Mouse (Mus musculus) limb, embryonic 15.5 days (tissue): Measurements from ENCODE around the gene Eif2b5. TPM values are rescaled to one million over a fixed set of nuclear protein-coding genes. Genes with fewer than 3 reads are reported as not detected.

ENCODE experiments used
- ATAC-seq: fragments of 200-750 bp; cut with Nextera tagmentation; 2 replicates; pipeline ENCODE4 v1.8.0; 2017; ENCODE audit warnings: low read depth, moderate TSS enrichment; ENCODE audit not compliant: insufficient number of reproducible peaks, low FRiP score, low TSS enrichment
- H3K27ac ChIP-seq: fragments of 300-500 bp; sonication (generic); 2 replicates; pipeline ENCODE4 v1.5.1; 2015; ENCODE audit warnings: moderate library complexity, mild to moderate bottlenecking, inconsistent platforms
- H3K27me3 ChIP-seq: fragments of 300-500 bp; sonication (generic); 2 replicates; pipeline ENCODE4 v1.6.1; 2015; ENCODE audit warnings: inconsistent platforms
- H3K36me3 ChIP-seq: fragments of 300-500 bp; sonication (generic); 2 replicates; pipeline ENCODE4 v1.6.1; 2015; ENCODE audit warnings: inconsistent platforms
- H3K4me1 ChIP-seq: fragments of 300-500 bp; sonication (generic); 2 replicates; pipeline ENCODE4 v1.6.1; 2015; ENCODE audit warnings: inconsistent platforms
- H3K4me2 ChIP-seq: fragments of 300-500 bp; sonication (generic); 2 replicates; pipeline ENCODE4 v1.6.1; 2015; ENCODE audit warnings: mild to moderate bottlenecking, inconsistent platforms
- H3K4me3 ChIP-seq: fragments of 300-500 bp; sonication (generic); 2 replicates; pipeline ENCODE4 v1.5.1; 2015; ENCODE audit warnings: mild to moderate bottlenecking, inconsistent platforms
- H3K9ac ChIP-seq: fragments of 300-500 bp; sonication (generic); 2 replicates; pipeline ENCODE4 v1.6.1; 2015; ENCODE audit warnings: inconsistent platforms
- H3K9me3 ChIP-seq: fragments of 300-500 bp; sonication (generic); 2 replicates; pipeline ENCODE4 v1.6.1; 2016; ENCODE audit warnings: inconsistent platforms
- WGBS: fragments of 180-500 bp; shearing (Covaris S2); methylation state at CpG from one replicate; pipeline ENCODE4 v1.1.7; 2015; 5-methylcytosine and 5-hydroxymethylcytosine counted together
- polyA plus RNA-seq: library from polyadenylated mRNA; unstranded; fragments of >200 nt; fragmentation: Nextera tagmentation; extraction: Ambion mirVana; gene quantifications from 2 replicates; pipeline ENCODE4 v1.2.1, GENCODE M21; 2015

Eif2b5 gene
- polyA plus RNA-seq, 1 experiment from 2014 or later, result 93.5 TPM

DNA sequence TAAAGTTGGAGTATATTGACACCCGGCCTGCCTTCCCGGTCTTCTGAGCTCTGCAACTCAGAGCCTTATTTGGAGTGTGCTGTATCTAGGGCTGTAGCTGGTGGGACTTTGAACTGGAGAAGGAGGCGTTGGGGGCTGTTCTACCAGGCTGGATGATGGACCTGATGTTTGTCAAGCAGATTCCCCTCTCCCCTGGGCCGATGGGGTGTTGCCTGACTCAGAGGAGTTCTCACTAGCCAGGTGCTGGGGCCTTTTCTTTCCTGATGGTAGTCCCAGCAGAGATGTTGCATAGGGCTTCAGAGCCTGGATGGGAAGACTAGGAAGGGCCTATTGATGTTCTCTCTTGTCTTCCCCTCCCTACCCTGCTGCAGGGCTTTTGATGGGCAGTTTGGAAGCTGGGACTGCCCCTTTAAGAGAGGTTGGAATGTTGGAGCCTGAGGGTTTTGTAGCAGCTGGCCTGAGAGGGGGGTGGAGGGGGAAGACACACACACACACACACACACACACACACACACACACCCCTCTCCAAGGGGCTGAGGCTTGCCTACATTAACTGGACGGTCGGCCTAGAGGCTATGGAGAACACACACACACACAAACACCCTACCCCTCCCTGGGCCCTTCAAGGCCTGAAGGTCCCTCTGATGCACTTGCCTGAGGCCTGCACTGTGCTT is 19.2 kb downstream of the Eif2b5 start:
- Histone ChIP-seq H3K9me3 (no peaks in the 10 kb centered on the region), H3K27me3 (no peaks in the 10 kb centered on the region), H3K4me1 (peaks cover 20% of the 10 kb centered on the region), H3K27ac (peak overlapping the region; percentile 94), H3K4me3 (peak overlapping the region; percentile 97), H3K4me2 (peak overlapping the region; percentile 75), H3K9ac (peak overlapping the region; percentile 99), H3K36me3 (peaks cover 21% of the 10 kb centered on the region)
- no peak for ATAC-seq
- whole genome bisulfite sequencing, result 3% methylated on average over 6 of the region's 6 CpGs

DNA sequence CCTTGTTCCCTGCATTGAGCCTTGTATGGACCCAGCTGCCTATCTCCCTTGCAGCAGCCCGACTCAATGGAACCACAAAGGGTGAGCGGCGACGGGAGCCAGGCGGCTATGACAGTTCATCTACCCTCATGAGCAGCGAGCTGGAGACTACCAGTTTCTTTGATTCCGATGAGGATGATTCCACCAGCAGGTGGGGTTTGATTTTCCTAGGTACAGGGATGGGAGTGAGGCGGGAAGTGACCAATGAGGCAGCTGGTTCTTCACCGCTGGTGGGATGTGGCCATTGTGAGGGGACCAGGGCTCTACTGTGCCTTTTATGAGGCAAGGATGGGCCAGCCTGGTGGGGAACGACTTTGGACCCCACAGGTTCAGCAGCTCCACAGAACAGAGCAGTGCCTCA is 25.3 kb downstream of the Eif2b5 start:
- H3K4me3 ChIP-seq, result no peak overlapping the region
- peaks cover 79% of the 10 kb centered on the region for H3K36me3 ChIP-seq
- H3K4me2 ChIP-seq, result no peak overlapping the region
- no peak overlapping the region for H3K27ac ChIP-seq
- no peak for ATAC-seq
- peaks cover 9% of the 10 kb centered on the region; the same call in 1 of the 2 replicates for H3K4me1 ChIP-seq
- H3K9me3 ChIP-seq, result no peaks in the 10 kb centered on the region
- 79% methylated on average over 10 of the region's 10 CpGs for WGBS
- H3K27me3 ChIP-seq, result no peaks in the 10 kb centered on the region
- H3K9ac ChIP-seq, result no peak overlapping the region

DNA sequence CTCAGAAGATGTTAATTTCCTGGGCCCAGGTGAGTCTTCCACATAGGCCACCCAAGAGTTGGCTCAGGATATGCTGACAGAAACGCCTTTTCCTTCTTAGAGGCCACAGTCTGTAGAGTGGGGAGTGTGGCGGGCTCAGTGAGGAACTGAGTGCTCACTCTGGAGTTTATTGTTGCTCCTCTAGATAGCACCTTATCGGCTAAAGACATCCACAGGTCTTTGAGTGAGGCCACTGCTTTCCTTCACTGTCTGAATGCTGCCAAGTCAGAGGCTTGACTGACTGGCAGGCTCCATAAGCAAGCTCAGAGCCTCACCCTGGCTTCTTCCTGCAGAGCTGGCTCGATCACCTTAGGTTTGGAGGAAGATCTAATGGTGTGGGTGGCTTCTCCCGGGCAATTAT is 30.2 kb downstream of the Eif2b5 start:
- Histone ChIP-seq H3K36me3 (peaks cover 94% of the 10 kb centered on the region), H3K27ac (no peak overlapping the region), H3K4me3 (no peak overlapping the region), H3K27me3 (no peaks in the 10 kb centered on the region), H3K9me3 (no peaks in the 10 kb centered on the region), H3K4me1 (no peaks in the 10 kb centered on the region), H3K9ac (no peak overlapping the region), H3K4me2 (no peak overlapping the region)
- WGBS, result 87% methylated on average over 5 of the region's 5 CpGs
- ATAC-seq, result no peak

DNA sequence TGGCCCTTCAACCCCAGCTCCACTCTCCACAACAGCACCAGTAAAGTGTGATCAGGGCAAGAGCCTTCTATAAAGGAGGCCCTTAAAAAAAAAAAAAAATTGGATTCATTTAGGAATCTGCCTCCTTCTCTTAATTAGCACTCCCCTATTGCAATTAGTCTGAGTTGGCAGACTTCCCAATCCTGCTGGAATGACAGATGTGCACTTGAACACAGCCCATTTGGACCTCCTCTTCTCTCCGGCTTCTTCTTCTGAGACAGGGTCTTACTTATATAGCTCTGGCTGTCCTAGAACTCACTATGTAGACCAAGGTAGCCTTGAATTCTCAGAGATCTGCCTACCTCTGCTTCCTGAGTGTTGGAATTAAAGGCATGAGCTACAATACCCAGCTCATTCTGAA is 30.8 kb downstream of the Eif2b5 start:
- no peak for ATAC-seq
- H3K4me2 ChIP-seq, result no peak overlapping the region
- no peak overlapping the region for H3K4me3 ChIP-seq
- H3K36me3 ChIP-seq, result peaks cover 88% of the 10 kb centered on the region
- no peaks in the 10 kb centered on the region for H3K27me3 ChIP-seq
- H3K27ac ChIP-seq, result no peak overlapping the region
- H3K4me1 ChIP-seq, result no peaks in the 10 kb centered on the region
- H3K9ac ChIP-seq, result no peak overlapping the region
- no peaks in the 10 kb centered on the region for H3K9me3 ChIP-seq
- 77% methylated on average over 1 of the region's 1 CpGs for WGBS

DNA sequence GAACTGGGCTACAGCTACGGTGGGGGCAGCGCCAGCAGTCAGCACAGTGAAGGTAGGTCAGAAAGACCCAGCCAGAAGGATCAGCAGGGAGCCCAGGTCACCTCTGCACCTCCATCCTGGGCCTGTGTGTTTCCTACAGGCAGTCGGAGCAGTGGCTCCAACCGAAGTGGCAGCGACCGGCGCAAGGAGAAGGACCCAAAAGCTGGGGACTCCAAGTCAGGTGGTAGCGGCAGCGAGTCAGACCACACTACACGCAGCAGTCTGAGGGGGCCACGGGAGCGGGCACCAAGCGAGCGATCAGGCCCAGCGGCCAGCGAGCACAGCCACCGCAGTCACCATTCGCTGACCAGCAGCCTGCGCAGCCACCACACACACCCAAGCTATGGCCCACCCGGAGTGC is 32.3 kb downstream of the Eif2b5 start:
- 95% methylated on average over 20 of the region's 20 CpGs for WGBS
- no peak overlapping the region for H3K4me2 ChIP-seq
- H3K4me3 ChIP-seq, result no peak overlapping the region
- no peaks in the 10 kb centered on the region for H3K4me1 ChIP-seq
- peaks cover 74% of the 10 kb centered on the region for H3K36me3 ChIP-seq
- H3K27me3 ChIP-seq, result no peaks in the 10 kb centered on the region
- H3K9ac ChIP-seq, result no peak overlapping the region
- no peaks in the 10 kb centered on the region for H3K9me3 ChIP-seq
- H3K27ac ChIP-seq, result no peak overlapping the region
- ATAC-seq, result no peak

DNA sequence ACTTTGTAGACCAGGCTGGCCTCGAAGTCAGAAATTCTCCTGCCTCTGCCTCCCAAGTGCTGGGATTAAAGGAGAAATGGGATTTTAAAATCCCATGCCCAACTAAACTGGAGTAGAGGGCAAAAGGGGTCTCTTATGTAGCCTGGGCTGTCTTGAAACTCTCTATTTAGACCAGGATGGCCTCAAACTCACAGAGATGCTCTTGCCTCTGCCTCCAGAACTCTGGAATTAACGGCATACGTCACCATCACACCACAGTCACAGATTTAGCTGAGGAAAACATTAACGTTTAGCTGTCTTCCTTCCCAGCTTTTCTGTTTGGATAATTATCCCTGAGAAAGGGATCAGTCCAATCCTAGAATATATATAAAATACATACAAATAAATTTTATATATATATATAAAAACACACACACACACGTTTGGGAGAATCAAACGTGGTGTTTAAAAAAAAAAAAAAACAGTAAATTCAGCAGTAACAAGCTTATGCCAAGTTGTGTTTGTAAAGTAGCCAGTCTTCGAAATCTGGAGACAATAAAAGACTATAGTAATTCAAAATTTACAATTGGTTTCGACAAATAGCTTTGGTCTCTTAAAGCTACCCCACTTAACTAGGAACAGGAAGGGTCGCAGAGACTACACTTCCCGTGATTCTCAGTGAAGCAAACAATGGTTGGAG is 36.1 kb downstream of the Eif2b5 start:
- peaks cover 55% of the 10 kb centered on the region for H3K36me3 ChIP-seq
- H3K4me3 ChIP-seq, result peak overlapping the region; percentile 90
- H3K27me3 ChIP-seq, result no peaks in the 10 kb centered on the region
- no peak overlapping the region for H3K27ac ChIP-seq
- H3K4me2 ChIP-seq, result 0 out of 2 replicates have a peak overlapping the region, but pooled peaks have one; percentile 20
- 40% methylated on average over 10 of the region's 10 CpGs for WGBS
- no peak for ATAC-seq
- no peaks in the 10 kb centered on the region for H3K9me3 ChIP-seq
- no peak overlapping the region for H3K9ac ChIP-seq
- H3K4me1 ChIP-seq, result peaks cover 26% of the 10 kb centered on the region

DNA sequence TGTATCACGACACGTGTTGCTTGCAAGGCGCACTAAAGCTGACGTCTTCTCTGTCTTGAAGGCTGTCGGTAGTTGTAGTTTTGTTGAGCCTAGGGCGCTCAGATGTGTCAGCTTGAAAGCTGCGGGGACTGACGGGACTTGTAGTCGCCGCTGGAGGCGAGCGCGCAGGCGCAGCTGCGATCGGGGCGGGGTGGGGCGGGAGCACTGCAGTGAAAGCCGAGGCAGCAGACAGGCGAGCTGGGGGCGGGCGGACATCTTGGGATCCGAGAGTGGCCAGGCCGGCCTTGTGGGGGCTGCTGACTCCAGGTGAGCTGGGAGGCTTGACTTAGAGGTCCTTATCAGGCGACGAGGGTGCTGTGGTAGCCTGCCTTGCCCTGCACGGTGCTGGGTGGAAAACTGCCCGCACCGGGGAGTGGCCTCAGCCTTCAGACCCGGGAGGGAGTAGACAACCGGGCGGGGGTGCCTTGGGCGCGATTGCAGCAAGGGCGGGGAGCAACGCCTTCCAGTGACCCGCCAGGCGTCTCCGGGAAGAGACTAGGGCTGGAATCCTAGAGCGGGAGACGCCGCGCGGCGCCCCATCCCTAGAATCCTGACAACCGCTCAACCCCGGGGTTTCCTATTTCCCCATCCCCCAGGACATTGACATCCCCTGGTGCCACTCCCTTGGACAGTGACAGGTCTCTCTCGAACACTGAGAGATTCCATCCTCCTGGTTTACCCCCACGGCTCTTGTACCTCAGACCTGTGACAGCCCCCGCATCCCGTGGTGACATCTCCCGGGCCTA is 36.9 kb downstream of the Eif2b5 start, which contains the start of gene Ap2m1:
Gene Ap2m1 (plus strand): TSS at position 183 of the 785 bp plus-strand sequence.
- peak within 1 kb of the TSS; percentile 64 for H3K4me2 ChIP-seq
- H3K27ac ChIP-seq, result peak within 1 kb of the TSS; percentile 82
- ATAC-seq, result peak; percentile 98
- WGBS, result under 1% methylated on average over 52 of the region's 52 CpGs
- H3K27me3 ChIP-seq, result no peaks in the 10 kb centered on the region
- peaks cover 56% of the 10 kb centered on the region for H3K36me3 ChIP-seq
- H3K9ac ChIP-seq, result peak within 1 kb of the TSS; percentile 89
- H3K4me1 ChIP-seq, result peaks cover 26% of the 10 kb centered on the region
- H3K9me3 ChIP-seq, result no peaks in the 10 kb centered on the region
- H3K4me3 ChIP-seq, result peak within 1 kb of the TSS; percentile 90

DNA sequence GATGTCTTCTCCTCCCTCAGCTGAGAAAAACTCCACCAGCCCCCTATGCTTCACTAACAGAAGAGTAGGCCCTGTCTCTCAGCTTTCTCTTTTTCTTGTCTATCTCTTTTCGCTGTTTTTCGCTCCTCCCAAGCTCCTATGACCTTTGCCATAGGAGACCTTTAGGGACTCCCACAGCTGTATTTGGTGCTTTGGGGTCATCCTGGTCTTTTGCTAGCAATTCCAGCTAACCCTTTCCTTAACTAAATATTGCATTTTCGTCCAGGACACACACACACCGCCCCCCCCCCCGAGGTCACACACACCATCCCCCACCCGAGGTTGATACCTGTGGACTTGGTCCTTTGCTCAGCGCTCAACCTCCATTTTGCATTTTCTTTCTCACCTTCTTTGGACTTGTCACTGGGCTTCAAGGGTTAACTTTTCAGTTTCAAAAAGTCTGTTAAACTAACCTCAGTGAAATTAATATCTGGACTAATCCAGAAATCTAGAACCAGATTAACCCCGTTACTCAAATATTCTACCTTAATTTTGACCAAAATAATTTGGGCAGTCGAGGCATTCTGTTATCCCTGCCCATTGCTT is 37.6 kb downstream of the Eif2b5 start:
- 35% methylated on average over 9 of the region's 9 CpGs for WGBS
- H3K4me3 ChIP-seq, result peak overlapping the region; percentile 90
- H3K27ac ChIP-seq, result peak overlapping the region; percentile 82
- peaks cover 56% of the 10 kb centered on the region for H3K36me3 ChIP-seq
- no peak for ATAC-seq
- H3K9me3 ChIP-seq, result no peaks in the 10 kb centered on the region
- peak overlapping the region; percentile 89 for H3K9ac ChIP-seq
- H3K4me1 ChIP-seq, result peaks cover 26% of the 10 kb centered on the region
- no peaks in the 10 kb centered on the region for H3K27me3 ChIP-seq
- H3K4me2 ChIP-seq, result peak overlapping the region; percentile 64

DNA sequence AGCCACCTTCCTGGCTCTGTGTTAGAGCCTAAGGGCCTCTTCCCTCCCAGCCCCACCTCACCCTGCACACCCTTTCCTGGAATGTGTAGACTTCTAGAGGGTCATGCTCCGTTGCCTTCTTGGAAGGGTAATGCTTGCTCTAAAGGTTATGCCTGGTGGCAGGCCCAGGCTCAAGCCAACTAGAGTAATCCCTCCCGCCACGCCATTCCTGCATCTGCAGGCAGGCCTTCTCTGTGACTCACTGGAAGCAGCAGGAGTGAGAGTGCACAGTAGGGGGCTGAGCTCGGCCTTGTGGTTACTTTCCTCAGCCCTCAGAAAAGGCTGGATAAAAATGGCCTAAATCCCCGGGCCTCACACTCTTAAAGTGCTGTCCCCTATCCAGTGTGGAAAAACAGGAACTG is 38.5 kb downstream of the Eif2b5 start:
- peak overlapping the region; percentile 64 for H3K4me2 ChIP-seq
- no peak for ATAC-seq
- H3K27me3 ChIP-seq, result no peaks in the 10 kb centered on the region
- peak overlapping the region; percentile 47; the same call in 1 of the 2 replicates for H3K27ac ChIP-seq
- peak overlapping the region; percentile 90 for H3K4me3 ChIP-seq
- 25% methylated on average over 5 of the region's 5 CpGs for WGBS
- peaks cover 56% of the 10 kb centered on the region for H3K36me3 ChIP-seq
- peaks cover 26% of the 10 kb centered on the region for H3K4me1 ChIP-seq
- H3K9me3 ChIP-seq, result no peaks in the 10 kb centered on the region
- H3K9ac ChIP-seq, result peak overlapping the region; percentile 37; the same call in 1 of the 2 replicates

DNA sequence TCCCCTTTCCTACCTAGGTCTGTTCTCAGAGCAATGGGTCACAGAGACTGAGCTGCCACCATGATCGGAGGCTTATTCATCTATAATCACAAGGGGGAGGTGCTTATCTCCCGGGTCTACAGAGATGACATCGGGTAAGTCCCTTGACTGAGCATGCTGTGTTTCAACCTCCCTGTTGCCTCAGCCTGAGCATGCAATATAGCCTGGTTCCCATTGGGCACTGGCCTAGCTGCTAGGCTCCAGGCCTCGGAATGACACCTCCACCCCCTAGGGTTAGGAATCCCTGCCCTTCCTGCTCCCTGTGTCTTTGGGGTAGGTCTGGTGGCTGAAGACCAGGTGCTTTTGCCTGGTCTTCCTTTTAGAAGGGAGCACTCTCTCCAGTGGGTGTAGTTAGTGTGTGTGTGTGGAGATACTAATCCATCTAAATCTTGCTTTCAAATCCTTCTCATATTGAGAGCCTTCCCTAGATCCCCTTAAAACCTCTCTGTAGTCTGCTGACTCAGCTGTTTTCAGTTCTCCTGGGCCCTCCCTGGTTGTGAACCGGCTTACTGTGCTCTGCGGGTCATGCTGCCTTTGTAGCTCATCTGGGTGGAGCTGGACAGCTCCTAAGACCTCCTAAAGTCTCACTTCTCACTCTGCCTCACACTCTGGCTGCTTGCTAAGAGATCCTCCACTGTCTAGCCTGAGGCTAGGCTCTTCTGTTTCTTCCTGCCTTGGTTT is 39.1 kb downstream of the Eif2b5 start:
- 45% methylated on average over 6 of the region's 6 CpGs for WGBS
- no peak overlapping the region for H3K27ac ChIP-seq

DNA sequence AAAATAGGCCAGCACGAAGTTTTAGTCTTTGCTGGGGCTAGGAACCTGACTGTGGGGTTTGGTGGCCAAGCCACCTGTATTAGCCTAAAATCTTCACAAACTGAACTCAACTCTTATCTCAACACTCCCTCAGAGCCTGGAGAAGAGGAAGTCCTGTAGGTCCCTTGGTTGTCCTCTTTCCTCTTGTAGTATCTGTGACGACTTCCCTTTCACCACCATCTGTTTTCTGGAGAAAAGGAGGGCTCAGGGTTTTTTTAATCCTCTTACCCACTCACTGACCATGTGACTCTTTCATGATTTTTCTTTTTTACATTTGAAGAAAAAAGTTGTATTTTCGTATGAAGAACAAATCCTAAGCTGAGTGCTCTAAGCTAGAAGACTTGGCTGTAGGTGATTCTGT is 41.0 kb downstream of the Eif2b5 start:
- Histone ChIP-seq H3K4me3 (no peak overlapping the region), H3K36me3 (peaks cover 63% of the 10 kb centered on the region), H3K9me3 (no peaks in the 10 kb centered on the region), H3K27ac (no peak overlapping the region), H3K4me1 (peaks cover 26% of the 10 kb centered on the region), H3K9ac (no peak overlapping the region), H3K27me3 (no peaks in the 10 kb centered on the region), H3K4me2 (no peak overlapping the region)
- WGBS, result 79% methylated on average over 3 of the region's 3 CpGs
- ATAC-seq, result no peak

More for the DNA sequence above, 39.1 kb downstream of the Eif2b5 start:
- H3K9ac ChIP-seq, result peak overlapping the region; percentile 37; the same call in 1 of the 2 replicates
- H3K4me1 ChIP-seq, result peaks cover 26% of the 10 kb centered on the region
- peak overlapping the region; percentile 64 for H3K4me2 ChIP-seq
- H3K9me3 ChIP-seq, result no peaks in the 10 kb centered on the region
- peak overlapping the region; percentile 90 for H3K4me3 ChIP-seq
- H3K36me3 ChIP-seq, result peaks cover 59% of the 10 kb centered on the region
- no peak for ATAC-seq
- H3K27me3 ChIP-seq, result no peaks in the 10 kb centered on the region
